Mouse (Mus musculus) megakaryocyte, adult 5-6 weeks (primary cell): ENCODE measurements around the gene Saxo1. TPM values are rescaled to one million over a fixed set of nuclear protein-coding genes. Genes with fewer than 3 reads are reported as not detected.

Source experiments
- ATAC-seq: 2 replicates; pipeline ENCODE4 v1.8.0; 2016; ENCODE audit warnings: mild to moderate bottlenecking, inconsistent platforms; ENCODE audit not compliant: poor library complexity, severe bottlenecking
- total RNA-seq, 2 experiments: library from RNA; stranded (forward) in 1 of 2; stranded (reverse) in 1 of 2; fragments of 153-499, 151-499 nt in 1 of 2; fragments of 221-1000, 200-1000 nt in 1 of 2; gene quantifications; 2 replicates each; pipeline versions ENCODE4 v1.2.3 to v1.2.4; 2015 to 2017

Gene Saxo1
- total RNA-seq, 2 experiments from 2014 or later: not detected

- no peak for ATAC-seq
Measured at GRCm38 (mm10) chr4:86529161-86529560, 29.0 kb downstream of the Saxo1 start.

GRCm38 (mm10) chr4:86527162-86528136, 30.7 kb downstream of the Saxo1 start:
- no peak for ATAC-seq

GRCm38 (mm10) chr4:86524483-86524882, 33.6 kb downstream of the Saxo1 start:
- ATAC-seq: no peak

- no peak for ATAC-seq
Measured at GRCm38 (mm10) chr4:86523771-86524170, 34.4 kb downstream of the Saxo1 start.

- ATAC-seq: no peak
Measured at GRCm38 (mm10) chr4:86520695-86521094, 37.4 kb downstream of the Saxo1 start.

GRCm38 (mm10) chr4:86519953-86520352, 38.2 kb downstream of the Saxo1 start:
- no peak for ATAC-seq

- ATAC-seq: no peak
Measured at GRCm38 (mm10) chr4:86504656-86505055, 53.5 kb downstream of the Saxo1 start.

- no peak for ATAC-seq
Measured at GRCm38 (mm10) chr4:86499561-86499960, 58.6 kb downstream of the Saxo1 start.

GRCm38 (mm10) chr4:86498754-86499153, 59.4 kb downstream of the Saxo1 start:
- no peak for ATAC-seq

GRCm38 (mm10) chr4:86489128-86489527, 69.0 kb downstream of the Saxo1 start:
- ATAC-seq: no peak

GRCm38 (mm10) chr4:86486901-86487300, 71.2 kb downstream of the Saxo1 start:
- no peak for ATAC-seq

GRCm38 (mm10) chr4:86486491-86486890, 71.6 kb downstream of the Saxo1 start:
- no peak for ATAC-seq

GRCm38 (mm10) chr4:86485052-86485451, 73.1 kb downstream of the Saxo1 start:
- ATAC-seq: no peak

- ATAC-seq: no peak
Measured at GRCm38 (mm10) chr4:86483686-86484085, 74.4 kb downstream of the Saxo1 start.

- ATAC-seq: no peak
Measured at GRCm38 (mm10) chr4:86483013-86483615, 75.0 kb downstream of the Saxo1 start.

- ATAC-seq: no peak
Measured at GRCm38 (mm10) chr4:86480891-86481290, 77.2 kb downstream of the Saxo1 start.

GRCm38 (mm10) chr4:86464808-86465207, 93.3 kb downstream of the Saxo1 start:
- no peak for ATAC-seq

GRCm38 (mm10) chr4:86450468-86450867, 107.7 kb downstream of the Saxo1 start:
- ATAC-seq: no peak

- ATAC-seq: no peak
Measured at GRCm38 (mm10) chr4:86436336-86436735, 121.8 kb downstream of the Saxo1 start.

GRCm38 (mm10) chr4:86435631-86436030, 122.5 kb downstream of the Saxo1 start:
- ATAC-seq: no peak

- ATAC-seq: no peak
Measured at GRCm38 (mm10) chr4:86428091-86428745, 129.9 kb downstream of the Saxo1 start.

- no peak for ATAC-seq
Measured at GRCm38 (mm10) chr4:86427312-86427711, 130.8 kb downstream of the Saxo1 start.
